Mouse (Mus musculus): Measurements from ENCODE around the gene Pxdn. TPM values are rescaled to one million over a fixed set of nuclear protein-coding genes. Genes with fewer than 3 reads are reported as not detected.

The Pxdn gene
- polyA plus RNA-seq, 1 experiment from 2014 or later: 18.4 TPM

- Histone ChIP-seq H3K4me1 (replicated peaks; ENCODE audit: control insufficient read depth, insufficient read depth, low read length) (no peaks in the 10 kb centered on the region), H3K4me3 (ENCODE audit: low read depth, low read length) (no peak overlapping the region), H3K27ac (ENCODE audit: low read depth, low read length) (no peak overlapping the region), H3K9me3 (ENCODE audit: control insufficient read depth) (no peaks in the 10 kb centered on the region), H3K27me3 (replicated peaks; ENCODE audit: control insufficient read depth, insufficient read depth, low read length) (no peaks in the 10 kb centered on the region), H3K36me3 (ENCODE audit: control insufficient read depth, insufficient read depth) (no peaks in the 10 kb centered on the region), H3K4me2 (replicated peaks; ENCODE audit: low read depth) (no peak overlapping the region), H3K9ac (ENCODE audit: low read depth, low read length) (no peak overlapping the region)
- WGBS: 67% methylated on average over 6 of the region's 6 CpGs
- TF ChIP-seq CTCF (IDR thresholded peaks at IDR 0.05; ENCODE audit: low read depth): no peak
- ATAC-seq: no peak
Measured at GRCm38 (mm10) chr12:29945182-29945743, 7.9 kb downstream of the Pxdn start.

- no peak overlapping the region for H3K4me3 ChIP-seq (ENCODE audit: low read depth, low read length)
- TF ChIP-seq CTCF (IDR thresholded peaks at IDR 0.05; ENCODE audit: low read depth): no peak
- no peaks in the 10 kb centered on the region for H3K9me3 ChIP-seq (ENCODE audit: control insufficient read depth)
- H3K36me3 ChIP-seq (ENCODE audit: control insufficient read depth, insufficient read depth): no peaks in the 10 kb centered on the region
- 0 out of 2 replicates have a peak, but pooled peaks cover 6% of the 10 kb centered on the region for H3K4me1 ChIP-seq (replicated peaks; ENCODE audit: control insufficient read depth, insufficient read depth, low read length)
- WGBS: 62% methylated on average over 6 of the region's 6 CpGs
- ATAC-seq: no peak
- no peak overlapping the region for H3K4me2 ChIP-seq (replicated peaks; ENCODE audit: low read depth)
- no peaks in the 10 kb centered on the region for H3K27me3 ChIP-seq (replicated peaks; ENCODE audit: control insufficient read depth, insufficient read depth, low read length)
- H3K9ac ChIP-seq (ENCODE audit: low read depth, low read length): no peak overlapping the region
- H3K27ac ChIP-seq (ENCODE audit: low read depth, low read length): peak overlapping the region; percentile 41; the same call in 1 of the 2 replicates
Measured at GRCm38 (mm10) chr12:29951043-29951442, 13.6 kb downstream of the Pxdn start.

GRCm38 (mm10) chr12:29951485-29951884, 14.1 kb downstream of the Pxdn start:
- no peaks in the 10 kb centered on the region for H3K36me3 ChIP-seq (ENCODE audit: control insufficient read depth, insufficient read depth)
- no peaks in the 10 kb centered on the region for H3K9me3 ChIP-seq (ENCODE audit: control insufficient read depth)
- H3K9ac ChIP-seq (ENCODE audit: low read depth, low read length): no peak overlapping the region
- H3K27ac ChIP-seq (ENCODE audit: low read depth, low read length): no peak overlapping the region
- TF ChIP-seq CTCF (IDR thresholded peaks at IDR 0.05; ENCODE audit: low read depth): no peak
- H3K4me1 ChIP-seq (replicated peaks; ENCODE audit: control insufficient read depth, insufficient read depth, low read length): 0 out of 2 replicates have a peak, but pooled peaks cover 6% of the 10 kb centered on the region
- no peaks in the 10 kb centered on the region for H3K27me3 ChIP-seq (replicated peaks; ENCODE audit: control insufficient read depth, insufficient read depth, low read length)
- no peak for ATAC-seq
- H3K4me3 ChIP-seq (ENCODE audit: low read depth, low read length): no peak overlapping the region
- WGBS: 87% methylated on average over 5 of the region's 5 CpGs
- H3K4me2 ChIP-seq (replicated peaks; ENCODE audit: low read depth): no peak overlapping the region

- 0 out of 2 replicates have a peak, but pooled peaks cover 6% of the 10 kb centered on the region for H3K4me1 ChIP-seq (replicated peaks; ENCODE audit: control insufficient read depth, insufficient read depth, low read length)
- 65% methylated on average over 6 of the region's 6 CpGs for WGBS
- H3K27me3 ChIP-seq (replicated peaks; ENCODE audit: control insufficient read depth, insufficient read depth, low read length): no peaks in the 10 kb centered on the region
- H3K9ac ChIP-seq (ENCODE audit: low read depth, low read length): no peak overlapping the region
- H3K27ac ChIP-seq (ENCODE audit: low read depth, low read length): no peak overlapping the region; the same call in 1 of the 2 replicates
- ATAC-seq: no peak
- no peak overlapping the region for H3K4me3 ChIP-seq (ENCODE audit: low read depth, low read length)
- H3K9me3 ChIP-seq (ENCODE audit: control insufficient read depth): no peaks in the 10 kb centered on the region
- H3K4me2 ChIP-seq (replicated peaks; ENCODE audit: low read depth): no peak overlapping the region
- TF ChIP-seq CTCF (IDR thresholded peaks at IDR 0.05; ENCODE audit: low read depth): no peak
- H3K36me3 ChIP-seq (ENCODE audit: control insufficient read depth, insufficient read depth): no peaks in the 10 kb centered on the region
Measured at GRCm38 (mm10) chr12:29952102-29952501, 14.7 kb downstream of the Pxdn start.

GRCm38 (mm10) chr12:29953999-29954398, 16.6 kb downstream of the Pxdn start:
- H3K9me3 ChIP-seq (ENCODE audit: control insufficient read depth): no peaks in the 10 kb centered on the region
- no peak for TF ChIP-seq CTCF (IDR thresholded peaks at IDR 0.05; ENCODE audit: low read depth)
- no peaks in the 10 kb centered on the region for H3K36me3 ChIP-seq (ENCODE audit: control insufficient read depth, insufficient read depth)
- no peak overlapping the region for H3K4me2 ChIP-seq (replicated peaks; ENCODE audit: low read depth)
- 59% methylated on average over 11 of the region's 11 CpGs for WGBS
- H3K9ac ChIP-seq (ENCODE audit: low read depth, low read length): no peak overlapping the region
- H3K27me3 ChIP-seq (replicated peaks; ENCODE audit: control insufficient read depth, insufficient read depth, low read length): no peaks in the 10 kb centered on the region
- H3K27ac ChIP-seq (ENCODE audit: low read depth, low read length): no peak overlapping the region
- H3K4me1 ChIP-seq (replicated peaks; ENCODE audit: control insufficient read depth, insufficient read depth, low read length): 0 out of 2 replicates have a peak, but pooled peaks cover 6% of the 10 kb centered on the region
- no peak for ATAC-seq
- H3K4me3 ChIP-seq (ENCODE audit: low read depth, low read length): no peak overlapping the region

- no peaks in the 10 kb centered on the region for H3K36me3 ChIP-seq (ENCODE audit: control insufficient read depth, insufficient read depth)
- TF ChIP-seq CTCF (IDR thresholded peaks at IDR 0.05; ENCODE audit: low read depth): no peak
- H3K27me3 ChIP-seq (replicated peaks; ENCODE audit: control insufficient read depth, insufficient read depth, low read length): no peaks in the 10 kb centered on the region
- H3K4me3 ChIP-seq (ENCODE audit: low read depth, low read length): no peak overlapping the region
- H3K27ac ChIP-seq (ENCODE audit: low read depth, low read length): no peak overlapping the region
- 69% methylated on average over 3 of the region's 3 CpGs for WGBS
- no peaks in the 10 kb centered on the region for H3K9me3 ChIP-seq (ENCODE audit: control insufficient read depth)
- H3K4me2 ChIP-seq (replicated peaks; ENCODE audit: low read depth): no peak overlapping the region
- H3K4me1 ChIP-seq (replicated peaks; ENCODE audit: control insufficient read depth, insufficient read depth, low read length): 0 out of 2 replicates have a peak, but pooled peaks cover 6% of the 10 kb centered on the region
- H3K9ac ChIP-seq (ENCODE audit: low read depth, low read length): no peak overlapping the region
- ATAC-seq: no peak
Measured at GRCm38 (mm10) chr12:29954464-29954863, 17.1 kb downstream of the Pxdn start.

All from intestine, postnatal 0 days (tissue).